Mouse (Mus musculus) R1 (cell line): ENCODE data around the gene Tmem132d.
A peak's percentile ranks its signal among the peaks of the same experiment; 100 is the strongest.

Source experiments
- DNase-seq: peaks from one replicate; pipeline ENCODE4 v3.0.0-alpha.2; 2018; ENCODE audit warnings: low read depth, low spot score

Gene Tmem132d

GRCm38 (mm10) chr5:128102556-128102955 lies 330.3 kb downstream of the Tmem132d start:
- DNase-seq: no peak

DNA sequence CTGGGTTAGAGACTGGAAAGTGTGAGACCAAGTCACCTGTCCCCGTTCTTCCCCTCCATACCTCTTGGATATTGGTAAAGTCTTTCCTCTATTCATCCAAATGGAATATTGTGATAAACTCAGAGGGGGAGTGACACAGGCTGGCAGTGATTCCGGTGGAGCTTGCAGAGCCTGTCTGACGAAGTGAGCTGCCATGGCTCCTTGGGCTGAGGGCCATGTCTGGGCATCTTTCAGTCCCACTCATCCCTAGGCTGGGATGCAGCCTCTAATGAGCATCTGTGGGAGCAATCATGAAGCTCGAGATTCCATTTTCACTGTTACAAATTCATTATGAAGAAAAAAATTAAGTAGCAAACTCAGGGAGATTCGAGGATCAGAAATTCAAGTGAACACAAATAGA lies 332.5 kb downstream of the Tmem132d start:
- no peak for DNase-seq

DNA sequence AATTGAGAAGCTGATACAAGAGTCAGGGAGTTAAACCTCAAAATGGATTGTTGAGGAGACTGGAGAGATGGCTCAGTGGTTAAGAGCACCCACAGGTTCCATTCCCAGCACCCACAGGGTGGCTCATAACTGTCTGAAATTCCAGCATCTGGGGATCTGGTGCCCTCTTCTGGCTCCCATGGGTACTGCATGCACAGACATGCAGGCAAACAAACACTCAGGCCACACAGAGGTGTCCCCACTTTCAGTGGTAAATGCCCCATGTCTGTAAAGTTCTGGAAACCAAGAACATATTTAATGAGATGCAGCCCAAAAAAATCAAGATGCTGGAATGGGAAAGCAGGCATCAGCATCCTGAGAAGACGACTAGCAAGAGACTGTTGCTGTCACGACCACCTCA lies 333.4 kb downstream of the Tmem132d start:
- peak; percentile 27 for DNase-seq

DNA sequence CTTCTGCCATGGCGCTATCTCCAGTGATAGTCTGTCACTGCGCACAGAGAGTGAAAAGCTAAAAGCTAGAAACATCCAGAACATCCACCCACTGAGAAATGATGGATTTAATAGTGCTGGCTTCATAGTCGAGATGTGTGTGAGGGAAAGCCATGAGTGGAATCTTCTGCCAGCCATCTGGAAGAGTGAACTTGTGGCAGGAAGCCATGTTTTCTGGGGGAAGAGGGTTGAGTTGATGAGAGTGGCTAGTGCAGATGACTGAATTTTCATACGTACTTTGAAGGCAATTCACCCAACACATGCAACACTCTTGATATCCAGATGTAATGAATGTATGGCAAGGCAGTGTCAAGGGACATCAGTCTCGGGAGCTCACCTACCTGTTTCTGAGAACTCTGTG lies 342.3 kb downstream of the Tmem132d start:
- no peak for DNase-seq

- no peak for DNase-seq
Measured at GRCm38 (mm10) chr5:128075456-128075855, 357.4 kb downstream of the Tmem132d start.

DNA sequence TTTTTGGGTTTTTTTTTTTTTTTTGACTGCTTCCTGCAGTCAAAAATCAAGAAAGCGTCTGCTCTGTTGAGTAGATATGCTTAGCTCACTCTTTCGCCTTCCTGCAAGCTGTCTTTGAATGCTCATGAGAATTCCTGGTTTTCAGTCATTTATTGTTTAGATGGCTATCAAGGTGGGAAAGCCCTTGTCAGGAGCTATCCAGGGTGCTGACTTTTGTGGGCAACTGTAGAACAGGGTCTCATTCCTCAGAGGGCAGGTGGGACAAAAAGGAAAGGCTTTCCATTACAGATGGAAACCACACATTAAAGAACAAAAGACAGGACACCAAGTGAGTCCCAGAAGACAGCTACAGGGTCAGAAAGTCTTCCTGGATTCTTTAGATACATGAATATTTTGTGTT lies 360.3 kb downstream of the Tmem132d start:
- DNase-seq: peak; percentile 41

DNA sequence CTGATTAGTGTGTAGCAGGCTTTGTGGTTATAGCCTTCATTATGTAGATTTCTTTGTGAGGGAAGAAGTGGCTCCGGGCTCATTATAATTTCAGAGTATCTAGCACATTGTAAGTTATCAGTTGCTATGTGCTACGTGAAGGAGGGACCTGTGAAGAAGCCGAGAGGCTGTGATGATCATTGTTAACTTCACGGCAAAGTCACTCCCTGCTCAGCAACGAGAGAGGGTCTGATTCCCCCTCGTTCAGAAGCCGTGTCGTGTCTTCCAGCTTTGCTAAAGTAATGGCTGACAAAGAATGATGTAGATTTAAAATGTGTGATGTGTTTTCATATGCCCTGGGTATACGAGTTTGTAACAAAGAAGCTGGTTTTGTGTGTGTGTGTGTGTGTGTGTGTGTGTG lies 391.1 kb downstream of the Tmem132d start:
- DNase-seq: no peak

GRCm38 (mm10) chr5:128040036-128040435 lies 392.8 kb downstream of the Tmem132d start:
- DNase-seq: no peak

DNA sequence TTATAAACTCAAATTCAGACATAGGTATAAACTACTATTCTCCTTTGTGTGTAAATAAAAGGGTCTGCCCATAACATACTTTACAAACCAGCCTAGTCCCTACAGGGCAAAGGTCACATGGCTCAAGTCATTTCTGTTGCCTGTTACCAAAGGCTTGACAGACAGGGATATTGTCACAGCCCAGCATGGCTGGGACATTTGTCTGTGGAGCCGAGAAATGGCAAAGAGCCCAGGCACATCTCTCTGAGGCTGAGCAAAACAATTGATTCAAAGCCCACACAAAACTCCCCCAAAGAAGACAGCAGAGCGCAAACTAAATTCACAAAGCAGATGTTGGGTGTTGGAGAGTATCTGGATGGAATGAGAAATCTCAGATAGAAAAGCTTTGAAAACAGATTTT lies 405.8 kb downstream of the Tmem132d start:
- no peak for DNase-seq

GRCm38 (mm10) chr5:128004666-128005065 lies 428.2 kb downstream of the Tmem132d start:
- no peak for DNase-seq

- DNase-seq: no peak
Measured at GRCm38 (mm10) chr5:127996526-127997245, 436.2 kb downstream of the Tmem132d start.

DNA sequence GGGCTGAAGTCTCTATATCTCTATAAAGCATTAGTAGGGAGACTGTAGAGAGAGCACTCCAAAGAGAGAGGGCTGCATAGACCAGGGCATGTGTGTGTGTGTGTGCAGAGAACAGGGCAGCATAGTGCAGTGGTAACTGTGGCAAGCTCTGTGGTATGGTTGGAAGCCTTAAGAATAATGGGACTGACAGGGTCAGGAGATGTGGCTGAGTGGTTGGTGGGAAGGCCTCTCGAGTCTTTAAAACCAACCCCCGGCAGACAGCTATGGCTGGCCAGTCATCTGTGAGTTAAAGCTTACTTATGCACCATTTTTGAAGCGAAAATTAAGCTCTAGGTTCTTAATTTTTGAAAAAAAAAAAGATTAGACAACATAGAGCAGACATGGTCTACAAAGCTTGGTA lies 439.4 kb downstream of the Tmem132d start:
- DNase-seq: no peak

DNA sequence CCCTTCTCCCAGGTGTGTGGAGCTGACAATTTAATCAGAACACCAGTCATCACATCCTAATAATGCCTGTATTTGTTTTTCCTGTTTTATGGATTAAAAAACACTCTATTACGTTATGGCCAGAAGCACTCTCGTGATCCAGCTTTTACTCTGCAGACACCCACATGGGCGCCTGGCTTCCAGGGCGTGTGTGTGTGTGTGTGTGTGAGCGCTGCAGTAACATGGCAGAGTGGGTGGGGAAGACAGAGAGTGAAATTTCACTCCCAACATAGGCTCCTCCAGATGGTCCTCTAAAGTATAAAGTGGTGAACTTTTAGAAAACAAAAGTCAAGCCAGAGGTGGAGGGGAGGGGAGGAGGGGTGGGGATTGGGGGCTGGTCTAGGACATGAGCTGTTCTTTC lies 442.1 kb downstream of the Tmem132d start:
- DNase-seq: no peak

DNA sequence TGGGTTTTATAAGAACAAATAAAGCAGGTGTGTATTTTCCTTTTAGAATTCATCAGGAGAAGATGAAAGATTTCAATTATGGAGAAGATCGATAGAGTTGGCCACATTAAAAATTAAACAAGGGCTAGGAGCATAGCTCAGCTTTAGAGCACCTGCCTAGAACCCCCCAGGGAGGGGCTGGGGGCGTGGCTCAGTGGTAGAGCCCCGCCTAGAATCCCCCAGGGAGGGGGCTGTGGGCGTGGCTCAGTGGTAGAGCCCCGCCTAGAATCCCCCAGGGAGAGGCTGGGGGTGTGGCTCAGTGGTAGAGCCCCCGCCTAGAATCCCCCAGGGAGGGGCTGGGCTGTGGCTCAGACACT lies 452.9 kb downstream of the Tmem132d start:
- DNase-seq: peak; percentile 25

DNA sequence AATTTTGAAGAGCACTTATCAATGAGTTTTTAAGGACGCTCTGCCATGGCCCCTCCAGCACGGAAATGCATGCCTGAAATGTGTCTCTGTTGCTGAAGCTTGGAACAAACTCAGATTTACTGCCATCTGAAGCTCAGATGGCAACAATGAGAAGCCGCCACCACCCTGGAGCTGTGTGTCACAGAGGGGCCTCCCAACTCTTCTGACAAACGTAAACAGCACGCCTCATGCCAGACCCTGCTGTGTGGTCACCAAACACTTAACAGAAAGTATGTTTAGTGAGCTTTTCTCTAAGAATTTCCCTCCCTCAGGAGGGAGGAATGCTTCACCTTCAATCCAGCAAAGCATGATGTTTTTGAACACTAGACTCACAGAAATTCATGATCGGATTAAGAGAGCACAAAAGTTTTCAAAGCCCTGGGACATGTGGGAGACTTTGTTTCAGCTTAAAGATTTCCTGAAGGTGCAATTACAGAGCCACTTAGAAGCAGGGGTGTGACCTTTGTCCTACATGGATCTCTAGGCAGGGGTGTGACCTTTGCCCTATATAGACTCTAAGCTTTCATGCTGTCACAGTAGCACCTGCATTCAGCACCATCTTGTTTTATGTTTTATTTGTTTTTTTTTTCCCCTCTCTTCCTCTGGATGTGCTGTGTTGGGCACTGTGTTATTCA lies 453.4 kb downstream of the Tmem132d start:
- DNase-seq: peak; percentile 46

- peak; percentile 17 for DNase-seq
Measured at GRCm38 (mm10) chr5:127976661-127977060, 456.2 kb downstream of the Tmem132d start.

DNA sequence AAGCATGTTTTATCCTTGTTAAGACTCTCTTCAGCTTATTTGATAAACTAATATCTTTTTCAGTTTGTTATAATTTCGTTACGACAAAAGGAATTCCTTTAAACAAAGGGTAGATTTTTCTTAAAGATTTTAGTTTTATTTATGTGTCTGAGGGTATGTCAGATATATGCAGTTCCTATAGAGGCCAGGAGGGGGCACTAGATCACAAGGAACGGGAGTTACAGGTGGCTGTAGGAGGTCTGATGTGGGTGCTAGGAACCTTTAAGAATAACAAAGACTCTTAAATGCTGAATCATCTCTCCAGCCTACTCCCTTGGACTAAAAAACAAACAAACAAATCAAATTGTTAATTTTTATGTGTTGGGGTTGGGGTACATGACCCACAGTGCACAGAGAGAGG lies 467.2 kb downstream of the Tmem132d start:
- peak; percentile 62 for DNase-seq

DNA sequence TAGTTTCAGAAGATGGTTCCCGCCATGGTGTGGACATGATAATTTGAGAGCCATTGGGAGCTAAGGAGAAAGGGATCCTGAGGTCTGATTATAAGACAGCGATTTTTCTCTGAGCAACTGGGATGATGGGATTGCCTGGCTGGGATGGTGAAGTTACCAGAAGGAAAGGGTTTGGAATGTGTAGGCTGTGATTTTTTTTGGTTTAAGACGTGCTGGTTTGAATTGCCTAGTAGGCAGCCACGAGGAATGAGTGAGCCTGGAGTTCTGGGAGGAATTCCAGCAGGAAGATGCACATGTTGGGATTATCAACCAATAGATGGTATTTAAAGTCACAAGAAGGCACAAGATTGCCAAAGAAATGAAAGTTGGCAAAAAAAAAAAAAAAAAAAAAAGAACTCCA lies 470.2 kb downstream of the Tmem132d start:
- no peak for DNase-seq

GRCm38 (mm10) chr5:127956511-127957097 lies 476.3 kb downstream of the Tmem132d start:
- no peak for DNase-seq

DNA sequence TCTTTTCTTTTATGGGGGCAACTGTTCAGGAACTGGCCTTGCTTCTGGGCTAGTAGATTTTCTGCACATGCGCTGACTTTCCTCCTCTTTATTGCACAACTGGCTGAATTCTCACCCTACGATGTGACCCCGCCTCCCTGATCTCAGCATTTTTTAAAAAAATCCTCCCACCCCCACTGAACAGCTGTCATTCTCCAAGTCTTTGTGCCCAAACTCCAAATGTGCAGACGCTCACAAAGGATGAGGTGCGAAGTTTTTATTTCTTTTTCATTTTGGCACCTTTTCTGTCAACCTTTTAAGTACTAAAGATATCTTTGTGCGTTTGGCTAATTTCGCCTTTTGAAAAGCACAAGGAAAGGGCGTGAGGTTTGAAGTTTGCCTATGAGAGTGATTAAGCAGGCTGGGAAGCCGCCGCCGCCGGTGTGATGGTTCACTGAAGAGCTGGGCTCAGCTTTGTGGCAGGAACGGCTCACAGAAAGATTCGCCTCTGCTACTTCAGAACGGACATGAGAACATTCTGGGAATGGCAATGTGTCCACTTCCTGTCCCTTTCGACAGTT lies 478.6 kb downstream of the Tmem132d start:
- no peak for DNase-seq

DNA sequence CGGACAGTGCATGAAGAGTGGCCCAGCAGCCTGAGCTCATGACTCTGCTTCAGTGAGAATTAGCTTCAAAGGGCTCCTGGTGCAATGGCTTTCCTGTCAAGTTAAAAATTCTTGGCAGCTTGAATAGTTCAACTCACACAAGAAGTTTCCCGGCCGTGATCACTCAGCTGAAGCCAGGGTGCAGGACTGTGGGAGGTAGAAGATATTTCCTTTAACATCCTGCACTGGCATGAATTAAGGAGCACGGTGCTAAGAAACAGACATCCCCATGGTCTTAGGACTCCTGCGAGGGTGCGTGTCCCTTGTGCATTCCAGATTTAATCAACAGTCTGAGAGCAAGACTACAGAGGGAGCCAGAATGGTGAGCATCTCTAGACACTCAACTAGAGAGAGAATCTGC lies 480.1 kb downstream of the Tmem132d start:
- no peak for DNase-seq

DNA sequence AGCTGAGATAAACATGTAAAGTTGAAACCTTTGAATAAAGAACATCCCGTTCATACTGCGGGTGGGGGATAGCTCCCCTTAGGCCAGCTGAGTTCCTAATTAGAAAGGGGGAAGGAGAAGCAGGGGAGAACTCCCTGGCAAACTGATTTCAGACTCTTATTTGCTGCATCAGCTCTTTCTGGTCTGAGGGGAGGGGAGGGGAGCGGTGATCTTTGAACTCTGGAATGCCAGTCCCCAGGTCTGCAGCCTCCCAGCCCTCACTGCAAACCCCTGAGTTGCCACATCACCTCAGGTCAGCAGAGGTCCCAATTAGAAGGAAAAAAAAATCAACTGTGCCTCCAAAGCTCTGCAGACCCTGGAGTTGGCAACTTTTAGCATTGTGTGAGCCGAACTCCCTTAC lies 482.3 kb downstream of the Tmem132d start:
- DNase-seq: no peak

GRCm38 (mm10) chr5:127947275-127947674 lies 485.6 kb downstream of the Tmem132d start:
- DNase-seq: peak; percentile 77
